Mouse (Mus musculus) heart, postnatal 14 days (tissue): Measurements from ENCODE around the gene Gstt4. TPM values are rescaled to one million over a fixed set of nuclear protein-coding genes. Genes with fewer than 3 reads are reported as not detected.

ENCODE experiments used
- total RNA-seq, 2 experiments: library from RNA; stranded (reverse); gene quantifications; 2 replicates each; pipeline ENCODE4 v1.2.3; 2021

Gstt4 gene
- total RNA-seq, 2 experiments from 2014 or later = not detected

Other genes with a start within 250 kb of the Gstt4 start
- 10 to 100 TPM in 1 of 2 experiments, 1 to 10 TPM in 1; 8.3 to 10.7 TPM for gene Ggt5, start 233.2 kb downstream of the Gstt4 start, total RNA-seq
- 1 to 10 TPM; 2.4 to 2.5 TPM for gene Susd2, start 178.5 kb downstream of the Gstt4 start, total RNA-seq
- 10 to 100 TPM; 23.0 to 24.8 TPM for gene Cabin1, start 58.2 kb downstream of the Gstt4 start, total RNA-seq
- gene Ddt, start 49.1 kb downstream of the Gstt4 start, total RNA-seq = 10 to 100 TPM; 44.8 to 61.1 TPM
- not detected for gene Gm20441, start 41.6 kb downstream of the Gstt4 start, total RNA-seq
- 1 to 10 TPM; 1.8 to 4.3 TPM for gene Gstt3, start 41.1 kb downstream of the Gstt4 start, total RNA-seq
- gene Gstt1, start 24.0 kb downstream of the Gstt4 start, total RNA-seq = 1 to 10 TPM; 7.0 to 9.1 TPM
- gene Gstt2, start 14.9 kb upstream of the Gstt4 start, total RNA-seq = 10 to 100 TPM in 1 of 2 experiments, 1 to 10 TPM in 1; 9.4 to 12.1 TPM
- gene Mif, start 37.7 kb upstream of the Gstt4 start, total RNA-seq = 100 to 1,000 TPM; 215 to 220 TPM
- under 1 TPM in 1 of 2 experiments, not detected in 1; 0.51 TPM for gene Derl3, start 70.9 kb upstream of the Gstt4 start, total RNA-seq
- gene Smarcb1, start 99.1 kb upstream of the Gstt4 start, total RNA-seq = 10 to 100 TPM; 26.1 to 29.1 TPM
- gene Chchd10, start 110.6 kb upstream of the Gstt4 start, total RNA-seq = 1,000 to 10,000 TPM; 1,290 to 1,409 TPM
- 1 to 10 TPM; 5.0 to 9.7 TPM for gene Mmp11, start 114.0 kb upstream of the Gstt4 start, total RNA-seq
- under 1 TPM in 1 of 2 experiments, not detected in 1; 0.24 TPM for gene Gm867, start 118.1 kb upstream of the Gstt4 start, total RNA-seq
- under 1 TPM in 1 of 2 experiments, not detected in 1; 0.65 TPM for gene Vpreb3, start 120.5 kb upstream of the Gstt4 start, total RNA-seq
- not detected for gene Gm5134, start 132.0 kb upstream of the Gstt4 start, total RNA-seq
- 1 to 10 TPM; 8.6 to 9.5 TPM for gene Zfp280b, start 210.1 kb upstream of the Gstt4 start, total RNA-seq